Mouse (Mus musculus): ENCODE measurements around the gene Tmem11. TPM values are rescaled to one million over a fixed set of nuclear protein-coding genes. Genes with fewer than 3 reads are reported as not detected.
"Not testable (repeated sequence)": the region's sequence is repeated elsewhere in the genome, so short reads cannot be mapped to it uniquely, and the experiment has no call there.

The Tmem11 gene
- 10 to 100 TPM; 22.8 to 30.3 (median 28.2) TPM for polyA plus RNA-seq (2017; shearing (Covaris generic))

- peak; percentile 97 for ATAC-seq
Measured at GRCm38 (mm10) chr11:60878675-60879294, at the start of gene Tmem11. Gene Tmem11, minus strand, starts transcription at chr11:60879272.

DNA sequence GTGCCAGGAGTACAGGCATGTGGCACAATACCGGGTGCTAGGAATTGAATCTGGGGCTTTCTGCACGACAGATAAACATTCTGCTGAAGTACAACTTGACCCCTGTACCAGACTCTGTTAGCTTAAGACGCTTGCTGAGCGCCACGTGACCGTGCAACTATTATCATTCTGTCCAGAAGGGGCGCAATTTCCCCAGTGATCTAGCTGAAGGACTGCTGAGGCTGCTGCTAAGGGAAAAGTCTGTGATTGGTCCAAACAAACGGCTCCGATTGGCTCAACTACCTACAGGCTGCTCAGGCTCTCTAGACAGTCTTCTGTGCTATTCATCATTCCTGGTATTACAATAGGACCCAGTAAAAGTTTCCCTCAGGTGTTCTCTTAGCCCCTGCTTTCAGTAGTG lies 48.2 kb upstream of the Tmem11 start:
- ATAC-seq: peak; percentile 72

- ATAC-seq: no peak
Measured at GRCm38 (mm10) chr11:60924981-60925380, 45.9 kb upstream of the Tmem11 start.

GRCm38 (mm10) chr11:60924498-60924897 lies 45.4 kb upstream of the Tmem11 start:
- no peak for ATAC-seq

DNA sequence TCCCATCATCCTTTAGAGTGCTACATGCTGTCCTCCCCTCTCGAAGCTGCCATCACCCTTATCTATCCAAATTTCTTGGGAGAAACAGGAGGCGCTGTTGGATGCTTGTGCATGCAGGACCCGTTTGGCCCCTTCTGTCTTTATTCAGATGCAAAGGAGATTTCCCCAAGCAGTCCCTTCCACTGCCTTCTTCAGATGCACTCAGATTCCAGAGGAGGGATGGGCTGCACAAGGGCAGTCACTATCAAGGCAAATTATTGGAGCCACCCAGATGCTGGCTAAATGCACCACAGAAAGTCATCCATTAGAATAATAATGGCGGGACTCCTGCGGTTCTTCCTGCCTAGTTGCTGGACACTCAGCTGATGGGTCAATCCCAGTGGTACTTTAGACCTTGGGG lies 43.9 kb upstream of the Tmem11 start:
- no peak for ATAC-seq

DNA sequence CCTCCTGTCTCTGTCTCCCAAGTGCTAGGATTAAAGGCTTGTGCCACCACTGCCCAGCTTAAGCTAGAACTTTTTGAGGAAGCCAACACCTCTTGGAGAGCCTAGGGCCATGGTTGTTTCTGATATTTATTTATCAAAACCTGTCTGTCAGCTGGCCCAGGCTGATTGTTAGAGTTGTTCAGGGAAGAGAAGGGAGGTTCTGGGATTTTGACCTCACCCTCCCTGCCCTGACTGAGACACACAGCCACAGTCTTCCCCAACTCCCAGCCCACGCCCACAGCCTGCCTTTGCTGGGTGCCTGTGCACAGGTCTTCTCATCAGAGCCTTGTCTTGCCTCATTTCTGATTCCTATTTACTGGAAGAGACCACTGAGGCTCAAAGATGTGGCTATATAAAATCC lies 43.1 kb upstream of the Tmem11 start:
- ATAC-seq: no peak

- no peak for ATAC-seq
Measured at GRCm38 (mm10) chr11:60920021-60920420, 40.9 kb upstream of the Tmem11 start.

DNA sequence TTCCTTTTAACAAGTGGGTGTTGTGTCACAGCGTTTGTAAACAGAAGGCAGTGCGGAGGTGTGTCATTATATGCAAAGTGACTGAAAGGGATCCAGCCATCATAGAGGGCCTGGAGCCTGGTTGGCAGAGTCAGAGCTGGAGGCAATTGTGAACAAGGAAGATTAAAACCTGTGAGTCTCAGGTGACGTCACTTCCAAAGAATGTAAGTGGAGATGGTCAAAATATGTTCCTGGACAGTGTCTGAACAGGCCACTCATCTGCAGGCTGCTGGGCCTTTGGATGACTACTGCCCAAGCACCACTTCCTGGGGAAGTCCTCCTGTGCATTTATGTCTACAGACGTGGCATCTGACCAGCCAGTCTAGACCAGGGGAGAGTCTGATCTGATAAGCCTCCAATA lies 36.1 kb upstream of the Tmem11 start:
- no peak for ATAC-seq

DNA sequence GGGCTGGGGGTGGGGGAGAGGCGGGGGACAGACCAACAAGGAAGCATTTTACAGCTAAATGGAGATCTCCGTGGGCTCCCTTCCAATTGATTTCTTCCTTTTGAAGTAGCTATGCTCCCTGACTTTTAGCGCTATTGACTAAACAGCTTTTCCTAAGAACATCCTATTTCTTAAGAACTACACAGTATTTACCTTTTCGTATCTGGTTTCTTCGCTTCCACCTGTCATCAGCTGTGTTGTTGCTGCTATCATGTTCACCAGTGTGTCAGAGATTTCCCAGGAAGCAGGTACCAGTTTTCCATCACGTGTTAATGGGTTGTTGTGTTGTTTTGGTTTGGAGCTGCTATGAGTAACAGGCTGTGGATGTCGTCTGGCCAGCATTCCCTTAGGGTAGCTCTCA lies 35.4 kb upstream of the Tmem11 start, which contains the start of gene Natd1:
Natd1 (minus strand) TSS at position 260 of the 400 bp plus-strand sequence.
- ATAC-seq: no peak

- peak; percentile 93 for ATAC-seq
Measured at GRCm38 (mm10) chr11:60913301-60914196, 34.5 kb upstream of the Tmem11 start.

GRCm38 (mm10) chr11:60912525-60912973 lies 33.5 kb upstream of the Tmem11 start:
- ATAC-seq: no peak

DNA sequence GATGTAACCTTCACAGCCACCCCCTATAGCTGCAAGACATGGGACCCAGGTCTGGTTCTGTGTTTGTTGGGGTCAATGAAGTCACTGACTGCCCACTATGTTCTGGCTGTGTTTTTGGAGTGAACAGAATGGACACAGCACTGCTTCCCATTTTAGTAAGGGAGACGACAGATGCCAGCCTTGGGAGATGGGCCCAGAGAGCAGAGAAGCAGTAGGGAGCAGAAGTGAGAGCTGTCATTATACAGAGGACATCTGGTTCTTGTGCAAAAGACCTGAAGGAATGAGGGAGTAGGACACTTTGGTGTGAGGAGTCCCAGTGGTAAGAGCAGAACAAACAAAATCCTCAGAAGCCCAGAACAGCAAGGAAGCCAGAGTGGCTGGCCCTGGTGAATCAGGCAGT lies 30.6 kb upstream of the Tmem11 start:
- no peak for ATAC-seq

- ATAC-seq: no peak
Measured at GRCm38 (mm10) chr11:60908073-60908472, 29.0 kb upstream of the Tmem11 start.

- no peak for ATAC-seq
Measured at GRCm38 (mm10) chr11:60906449-60906848, 27.4 kb upstream of the Tmem11 start.

DNA sequence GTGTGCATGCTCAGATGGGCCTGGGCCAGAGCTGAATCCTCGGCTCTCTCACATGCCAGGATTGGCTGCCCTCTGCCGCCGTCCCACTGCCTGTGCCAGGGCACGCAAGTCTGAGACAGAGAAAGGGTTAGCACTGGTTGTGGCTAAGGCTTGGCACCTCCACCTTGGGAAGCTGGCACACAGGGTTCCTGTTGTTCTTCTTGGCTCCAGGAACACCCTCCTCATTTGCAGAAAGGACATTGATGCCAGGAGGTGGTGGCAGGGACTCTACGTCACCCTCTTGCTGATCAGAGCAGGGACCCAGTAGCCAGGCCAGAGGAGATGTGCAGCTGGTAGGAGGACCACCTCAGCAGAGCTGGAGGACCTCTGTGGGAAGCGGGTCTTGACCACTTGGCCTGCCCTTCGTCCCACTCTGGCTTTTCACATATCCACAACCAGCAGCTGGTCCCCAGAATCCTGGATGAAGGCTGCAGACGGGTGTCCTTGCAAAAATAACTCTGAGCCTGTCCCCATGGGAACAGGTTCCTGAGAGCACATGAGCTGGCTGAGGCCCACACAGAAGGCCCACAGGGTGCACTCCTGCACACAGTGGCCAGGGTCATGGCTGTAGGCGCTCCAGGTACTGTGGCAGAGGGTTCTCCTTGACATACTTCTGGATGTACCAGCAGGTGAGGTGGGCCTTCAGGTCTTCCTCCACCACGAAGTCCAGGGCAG lies 26.5 kb upstream of the Tmem11 start:
- ATAC-seq: no peak

DNA sequence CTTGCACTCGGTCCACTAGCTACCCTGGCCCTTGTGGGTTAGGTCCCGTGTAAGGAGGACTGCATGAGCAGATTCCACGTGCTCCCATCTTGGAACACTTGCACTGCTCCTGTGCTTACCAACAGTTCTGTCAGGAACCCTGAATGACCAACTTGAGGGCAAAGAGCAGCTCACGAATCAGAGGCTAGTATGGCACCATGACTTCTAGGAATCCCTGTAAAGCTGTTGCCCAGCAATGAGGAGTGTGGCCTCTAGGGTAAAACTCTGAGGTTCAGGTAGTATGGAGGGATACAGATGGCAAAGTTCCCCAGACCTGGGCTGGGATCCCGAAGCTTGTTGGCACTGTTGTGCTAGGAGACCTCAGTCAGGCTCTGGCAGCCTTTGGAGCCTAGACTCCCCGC lies 24.6 kb upstream of the Tmem11 start:
- no peak for ATAC-seq

DNA sequence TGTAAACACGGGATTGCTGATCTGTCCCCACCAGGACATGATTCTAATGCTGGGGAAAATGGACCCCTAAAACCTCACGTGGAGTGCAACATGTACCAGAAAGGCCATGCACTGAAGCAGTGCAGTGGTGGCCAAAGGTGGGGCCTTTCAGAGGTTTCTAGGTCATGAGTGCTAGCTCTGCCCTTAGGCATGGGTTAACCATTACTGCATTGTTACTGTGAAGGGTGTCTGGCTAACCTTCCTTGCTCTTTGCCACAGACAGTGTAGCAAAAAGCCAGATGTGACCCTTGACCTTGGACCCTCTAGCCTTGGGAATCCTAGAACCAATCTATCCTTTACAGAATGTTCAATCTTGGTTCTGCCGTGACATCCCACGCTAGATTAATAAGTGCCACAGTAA lies 23.4 kb upstream of the Tmem11 start:
- no peak for ATAC-seq

GRCm38 (mm10) chr11:60902001-60902400 lies 22.9 kb upstream of the Tmem11 start:
- no peak for ATAC-seq

GRCm38 (mm10) chr11:60895915-60896314 lies 16.8 kb upstream of the Tmem11 start:
- ATAC-seq: no peak

DNA sequence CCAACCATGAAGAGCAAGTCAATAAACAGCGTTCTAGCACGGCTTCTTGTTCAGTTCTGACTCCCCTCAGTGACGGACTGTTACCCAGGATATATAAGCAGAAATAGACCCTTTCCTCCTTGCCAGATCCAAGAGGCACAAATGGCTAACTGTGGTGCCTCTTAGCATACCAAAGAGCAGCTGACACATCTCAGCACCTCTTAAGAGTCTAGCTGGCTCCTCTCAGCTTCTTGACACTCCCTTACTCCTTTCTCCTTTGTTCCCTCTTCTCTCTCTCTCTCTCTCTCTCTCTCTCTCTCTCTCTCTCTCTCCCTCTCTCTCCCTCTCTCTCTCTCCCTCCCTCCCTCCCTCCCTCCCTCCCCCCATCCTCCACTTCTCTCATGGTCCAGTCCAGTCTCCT lies 11.7 kb upstream of the Tmem11 start:
- no peak for ATAC-seq

- ATAC-seq: no peak
Measured at GRCm38 (mm10) chr11:60890286-60890685, 11.2 kb upstream of the Tmem11 start.

- no peak for ATAC-seq
Measured at GRCm38 (mm10) chr11:60889861-60890260, 10.8 kb upstream of the Tmem11 start.

- not testable (repeated sequence) for ATAC-seq
Measured at GRCm38 (mm10) chr11:60886986-60887385, 7.9 kb upstream of the Tmem11 start.

Measured in inflammation-experienced regulatory T-cells, adult 6 months (primary cell).